26 mouse cellular contexts compared by ENCODE assay signal in genomic region chr1:32946254-32946653, GRCm38 (mm10).
DNase-seq lines count a peak whose midpoint lies in the region; ATAC-seq and TF ChIP-seq lines count a peak whose summit lies in the region.
"Had no signal": no experiment of that assay in that cellular context is flagged by ENCODE, and none has a peak within 500 bp of the region (broad histone marks: within the 10 kb centered on the region; RNA-seq: fewer than 3 reads in every experiment).

No protein-coding gene starts in this region.

- no peaks in the 10 kb centered on the region for H3K27me3 ChIP-seq in hindbrain, embryonic 16.5 days (replicated peaks; ENCODE audit: control insufficient read depth, insufficient read depth, low read length)
- no peaks in the 10 kb centered on the region for H3K27me3 ChIP-seq in hindbrain, embryonic 13.5 days
- H3K27me3 ChIP-seq in midbrain, embryonic 11.5 days (ENCODE audit: control insufficient read depth, insufficient read depth, low read length) = no peaks in the 10 kb centered on the region
- H3K27me3 ChIP-seq in midbrain, embryonic 16.5 days (ENCODE audit: control insufficient read depth, insufficient read depth, low read depth, low read length) = no peaks in the 10 kb centered on the region
- H3K27me3 ChIP-seq in midbrain, postnatal 0 days (ENCODE audit: insufficient read depth, low read length) = no peaks in the 10 kb centered on the region
- H3K27me3 ChIP-seq: embryonic facial prominence, embryonic 12.5 days; limb, embryonic 12.5 days; liver, embryonic 15.5 days; neural tube, embryonic 13.5 days had no signal

- no peak overlapping the region for H3K9ac ChIP-seq in hindbrain, embryonic 16.5 days (ENCODE audit: low read depth, low read length)
- no peak overlapping the region for H3K9ac ChIP-seq in hindbrain, embryonic 13.5 days
- no peak overlapping the region for H3K9ac ChIP-seq in midbrain, embryonic 11.5 days (ENCODE audit: low read length)
- H3K9ac ChIP-seq in midbrain, embryonic 16.5 days (ENCODE audit: low read depth, low read length) = no peak overlapping the region
- H3K9ac ChIP-seq in midbrain, postnatal 0 days (replicated peaks; ENCODE audit: low read length, poor library complexity, severe bottlenecking) = no peak overlapping the region
- H3K9ac ChIP-seq: embryonic facial prominence, embryonic 12.5 days; limb, embryonic 12.5 days; liver, embryonic 15.5 days; neural tube, embryonic 13.5 days had no signal

- TF ChIP-seq CTCF in midbrain, postnatal 0 days (IDR thresholded peaks at IDR 0.05) = no peak

- H3K4me1 ChIP-seq in hindbrain, embryonic 16.5 days (ENCODE audit: control insufficient read depth, insufficient read depth, low read depth, low read length) = no peaks in the 10 kb centered on the region
- H3K4me1 ChIP-seq in hindbrain, embryonic 13.5 days (replicated peaks) = 0 out of 2 replicates have a peak, but pooled peaks cover 3% of the 10 kb centered on the region
- H3K4me1 ChIP-seq in midbrain, embryonic 11.5 days (ENCODE audit: control insufficient read depth, insufficient read depth, low read length) = no peaks in the 10 kb centered on the region
- H3K4me1 ChIP-seq in midbrain, embryonic 16.5 days (ENCODE audit: control insufficient read depth, insufficient read depth, low read length) = no peaks in the 10 kb centered on the region; the same call in 1 of the 2 replicates
- no peaks in the 10 kb centered on the region for H3K4me1 ChIP-seq in midbrain, postnatal 0 days (ENCODE audit: insufficient read depth, low read length)
- H3K4me1 ChIP-seq: embryonic facial prominence, embryonic 12.5 days; limb, embryonic 12.5 days; liver, embryonic 15.5 days; neural tube, embryonic 13.5 days had no signal

- DNase-seq in cerebellum, postnatal 25 days = peak; percentile 6 to 12
- no peak for DNase-seq in cerebellum, postnatal 4 days (ENCODE audit: low spot score in 2 of 2)
- no peak for DNase-seq in midbrain, embryonic 11.5 days (ENCODE audit: low spot score, missing footprints)
- peak; percentile 19 for DNase-seq in midbrain, postnatal 0 days (ENCODE audit: low spot score)
- no peak for DNase-seq in urinary bladder, postnatal 4 days (ENCODE audit: low spot score in 2 of 2)
- DNase-seq: adrenal gland, adult 2 months; cerebellum, adult 11 months; cerebellum, postnatal 36 days; embryo, embryonic 11 days; gastrocnemius, postnatal 10 days; heart, postnatal 14 days; kidney, adult 9 months; kidney, postnatal 14 days; layer of hippocampus, adult 9-11 months; lung, postnatal 36 days; thymus, adult 2 months; thymus, postnatal 36 days had no signal

- no peak overlapping the region for H3K27ac ChIP-seq in hindbrain, embryonic 16.5 days (ENCODE audit: low read depth, low read length)
- no peak overlapping the region for H3K27ac ChIP-seq in hindbrain, embryonic 13.5 days
- no peak overlapping the region for H3K27ac ChIP-seq in midbrain, embryonic 11.5 days (ENCODE audit: low read depth, low read length)
- H3K27ac ChIP-seq in midbrain, embryonic 16.5 days (ENCODE audit: low read length) = no peak overlapping the region
- H3K27ac ChIP-seq in midbrain, postnatal 0 days (ENCODE audit: low read depth, low read length) = no peak overlapping the region
- H3K27ac ChIP-seq: embryonic facial prominence, embryonic 12.5 days; limb, embryonic 12.5 days; liver, embryonic 15.5 days; neural tube, embryonic 13.5 days had no signal

- H3K36me3 ChIP-seq in hindbrain, embryonic 16.5 days (ENCODE audit: control insufficient read depth, insufficient read depth, low read length) = no peaks in the 10 kb centered on the region
- H3K36me3 ChIP-seq in hindbrain, embryonic 13.5 days = no peaks in the 10 kb centered on the region
- no peaks in the 10 kb centered on the region for H3K36me3 ChIP-seq in midbrain, embryonic 11.5 days (ENCODE audit: control insufficient read depth, insufficient read depth, low read length)
- H3K36me3 ChIP-seq in midbrain, embryonic 16.5 days (ENCODE audit: control insufficient read depth, insufficient read depth, low read length) = no peaks in the 10 kb centered on the region
- no peaks in the 10 kb centered on the region for H3K36me3 ChIP-seq in midbrain, postnatal 0 days (ENCODE audit: insufficient read depth, low read length)
- H3K36me3 ChIP-seq: embryonic facial prominence, embryonic 12.5 days; limb, embryonic 12.5 days; liver, embryonic 15.5 days; neural tube, embryonic 13.5 days had no signal

- no peak overlapping the region for H3K4me3 ChIP-seq in hindbrain, embryonic 16.5 days (ENCODE audit: low read length)
- no peak overlapping the region for H3K4me3 ChIP-seq in hindbrain, embryonic 13.5 days
- H3K4me3 ChIP-seq in midbrain, embryonic 11.5 days (ENCODE audit: low read depth, low read length) = no peak overlapping the region
- no peak overlapping the region for H3K4me3 ChIP-seq in midbrain, embryonic 16.5 days (ENCODE audit: low read depth, low read length)
- no peak overlapping the region for H3K4me3 ChIP-seq in midbrain, postnatal 0 days (ENCODE audit: low read depth, low read length)
- H3K4me3 ChIP-seq: embryonic facial prominence, embryonic 12.5 days; limb, embryonic 12.5 days; liver, embryonic 15.5 days; neural tube, embryonic 13.5 days had no signal

- no peak overlapping the region for H3K4me2 ChIP-seq in hindbrain, embryonic 16.5 days (ENCODE audit: low read length)
- H3K4me2 ChIP-seq in hindbrain, embryonic 13.5 days = no peak overlapping the region
- no peak overlapping the region for H3K4me2 ChIP-seq in midbrain, embryonic 11.5 days
- no peak overlapping the region for H3K4me2 ChIP-seq in midbrain, embryonic 16.5 days (ENCODE audit: low read length)
- no peak overlapping the region for H3K4me2 ChIP-seq in midbrain, postnatal 0 days (ENCODE audit: low read depth, low read length, poor library complexity, severe bottlenecking)
- H3K4me2 ChIP-seq: embryonic facial prominence, embryonic 12.5 days; limb, embryonic 12.5 days; liver, embryonic 15.5 days; neural tube, embryonic 13.5 days had no signal

- no peaks in the 10 kb centered on the region; the same call in 1 of the 2 replicates for H3K9me3 ChIP-seq in hindbrain, embryonic 16.5 days (ENCODE audit: control insufficient read depth, low read length)
- no peaks in the 10 kb centered on the region for H3K9me3 ChIP-seq in hindbrain, embryonic 13.5 days
- H3K9me3 ChIP-seq in midbrain, embryonic 11.5 days (ENCODE audit: control insufficient read depth, low read length) = no peaks in the 10 kb centered on the region
- H3K9me3 ChIP-seq in midbrain, embryonic 16.5 days (replicated peaks; ENCODE audit: control insufficient read depth, low read length, poor library complexity, severe bottlenecking) = no peaks in the 10 kb centered on the region
- no peaks in the 10 kb centered on the region for H3K9me3 ChIP-seq in midbrain, postnatal 0 days (ENCODE audit: low read length)
- H3K9me3 ChIP-seq: embryonic facial prominence, embryonic 12.5 days; limb, embryonic 12.5 days; liver, embryonic 15.5 days; neural tube, embryonic 13.5 days had no signal

- ATAC-seq in hindbrain, embryonic 16.5 days = peak; percentile 42; the same call in 1 of the 2 replicates
- no peak for ATAC-seq in hindbrain, embryonic 13.5 days (ENCODE audit: low FRiP score)
- peak; percentile 63; the same call in 1 of the 2 replicates for ATAC-seq in midbrain, embryonic 11.5 days (ENCODE audit: low FRiP score)
- ATAC-seq in midbrain, embryonic 16.5 days = no peak
- ATAC-seq in midbrain, postnatal 0 days (ENCODE audit: low FRiP score) = no peak
- ATAC-seq: activated CD4-positive, CD25-positive, alpha-beta regulatory T cell, adult 4 months; intestine, embryonic 16.5 days had no signal

- WGBS in hindbrain, embryonic 16.5 days = 70% methylated on average over 4 of the region's 4 CpGs
- 77% methylated on average over 4 of the region's 4 CpGs for WGBS in hindbrain, embryonic 13.5 days
- WGBS in midbrain, embryonic 11.5 days = 76% methylated on average over 4 of the region's 4 CpGs
- WGBS in midbrain, embryonic 16.5 days = 52% methylated on average over 4 of the region's 4 CpGs
- 60% methylated on average over 4 of the region's 4 CpGs for WGBS in midbrain, postnatal 0 days

Comparison
In these comparisons a context has a peak if more than half of its experiments do, and no peak if none do; other contexts are left out.
1. DNase-seq: peak in cerebellum, postnatal 25 days (2 of 2) and midbrain, postnatal 0 days (single experiment); none in cerebellum, postnatal 4 days (0 of 2), midbrain, embryonic 11.5 days (single experiment) and urinary bladder, postnatal 4 days (0 of 2).
2. ATAC-seq: peak in hindbrain, embryonic 16.5 days (single experiment) and midbrain, embryonic 11.5 days (single experiment); none in hindbrain, embryonic 13.5 days (single experiment), midbrain, embryonic 16.5 days (single experiment) and midbrain, postnatal 0 days (single experiment).